Mouse (Mus musculus) liver, embryonic 12.5 days (tissue): ENCODE results near the gene Cyb5d2. TPM values are rescaled to one million over a fixed set of nuclear protein-coding genes. Genes with fewer than 3 reads are reported as not detected.
"Not testable (repeated sequence)": the region's sequence is repeated elsewhere in the genome, so short reads cannot be mapped to it uniquely, and the experiment has no call there.

Experiments used
- ATAC-seq: fragments of 200-750 bp; cut with Nextera tagmentation; 2 replicates; pipeline ENCODE4 v1.8.0; 2017; ENCODE audit warnings: moderate number of reproducible peaks, mild to moderate bottlenecking, moderate library complexity
- H3K27ac ChIP-seq: fragments of 300-500 bp; sonication (generic); 2 replicates; pipeline ENCODE4 v1.5.1; 2016; ENCODE audit warnings: mild to moderate bottlenecking
- H3K27me3 ChIP-seq: fragments of 300-500 bp; sonication (generic); replicated peaks from 2 replicates; pipeline ENCODE4 v1.6.1; 2016; ENCODE audit warnings: mild to moderate bottlenecking, moderate library complexity
- H3K36me3 ChIP-seq: fragments of 300-500 bp; sonication (generic); 2 replicates; pipeline ENCODE4 v1.6.1; 2016; ENCODE audit warnings: mild to moderate bottlenecking, moderate library complexity
- H3K4me1 ChIP-seq: fragments of 300-500 bp; sonication (generic); 2 replicates; pipeline ENCODE4 v1.6.1; 2016
- H3K4me2 ChIP-seq: fragments of 300-500 bp; sonication (generic); 2 replicates; pipeline ENCODE4 v1.6.1; 2016; ENCODE audit warnings: mild to moderate bottlenecking, moderate library complexity
- H3K4me3 ChIP-seq: fragments of 300-500 bp; sonication (generic); 2 replicates; pipeline ENCODE4 v1.5.1; 2016; ENCODE audit warnings: mild to moderate bottlenecking, moderate library complexity
- H3K9ac ChIP-seq: fragments of 300-500 bp; sonication (generic); 2 replicates; pipeline ENCODE4 v1.6.1; 2016; ENCODE audit warnings: mild to moderate bottlenecking, moderate library complexity
- H3K9me3 ChIP-seq: fragments of 300-500 bp; sonication (generic); replicated peaks from 2 replicates; pipeline ENCODE4 v1.6.1; 2016; ENCODE audit warnings: mild to moderate bottlenecking, moderate library complexity
- WGBS: fragments of 180-500 bp; shearing (Covaris S2); methylation state at CpG from one replicate; pipeline ENCODE4 v1.1.7; 2016; ENCODE audit not compliant: insufficient replicate concordance; 5-methylcytosine and 5-hydroxymethylcytosine counted together
- polyA plus RNA-seq: library from polyadenylated mRNA; unstranded; fragments of >200 nt; fragmentation: Nextera tagmentation; extraction: Ambion mirVana; gene quantifications from 2 replicates; pipeline ENCODE4 v1.2.1, GENCODE M21; 2016

Gene Cyb5d2
- polyA plus RNA-seq, 1 experiment from 2014 or later, result 4.9 TPM

DNA sequence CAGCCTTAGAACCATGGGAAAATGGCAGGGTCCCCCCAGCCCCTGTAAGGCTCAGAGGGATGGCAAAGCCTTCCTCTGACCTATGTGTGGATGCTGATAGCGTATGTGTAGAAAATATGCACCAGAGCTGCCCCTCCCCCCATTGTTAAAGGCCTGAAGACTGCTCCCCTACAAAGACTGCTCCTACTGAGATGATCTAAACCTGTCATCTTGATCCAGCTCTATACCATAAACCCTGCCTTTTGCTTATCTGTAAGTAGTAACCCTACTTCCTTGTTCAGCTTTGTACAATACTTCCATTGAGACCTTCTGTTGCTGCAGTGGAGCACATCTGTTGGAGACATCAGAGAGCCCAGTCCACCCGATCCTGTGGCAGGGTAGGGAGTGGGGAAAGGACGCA lies 9.3 kb upstream of the Cyb5d2 start:
- Histone ChIP-seq H3K27me3 (no peaks in the 10 kb centered on the region), H3K4me1 (peaks cover 16% of the 10 kb centered on the region), H3K9me3 (no peaks in the 10 kb centered on the region), H3K9ac (no peak overlapping the region), H3K27ac (no peak overlapping the region), H3K4me3 (no peak overlapping the region), H3K4me2 (no peak overlapping the region), H3K36me3 (no peaks in the 10 kb centered on the region)
- ATAC-seq, result no peak
- WGBS, result 73% methylated on average over 3 of the region's 3 CpGs

DNA sequence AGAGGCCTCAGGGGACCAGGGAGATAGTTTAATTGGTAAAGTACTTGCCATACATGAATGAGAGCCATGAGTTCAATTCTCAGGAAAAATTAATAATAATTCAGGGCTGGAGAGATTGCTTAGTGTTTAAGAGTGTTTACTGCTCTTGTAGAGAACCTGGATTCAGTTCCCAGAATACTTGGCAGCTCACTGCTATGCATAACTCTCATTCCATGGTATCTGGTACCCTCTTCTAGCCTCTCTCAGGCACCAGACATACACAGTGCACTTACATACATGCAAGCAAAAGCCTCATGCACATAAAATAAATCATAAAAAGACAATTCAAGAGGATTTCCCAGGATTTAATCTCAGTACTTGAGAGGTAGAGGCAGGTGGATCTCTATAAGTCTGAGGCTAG lies 8.6 kb upstream of the Cyb5d2 start:
- no peak for ATAC-seq
- H3K4me3 ChIP-seq, result no peak overlapping the region

DNA sequence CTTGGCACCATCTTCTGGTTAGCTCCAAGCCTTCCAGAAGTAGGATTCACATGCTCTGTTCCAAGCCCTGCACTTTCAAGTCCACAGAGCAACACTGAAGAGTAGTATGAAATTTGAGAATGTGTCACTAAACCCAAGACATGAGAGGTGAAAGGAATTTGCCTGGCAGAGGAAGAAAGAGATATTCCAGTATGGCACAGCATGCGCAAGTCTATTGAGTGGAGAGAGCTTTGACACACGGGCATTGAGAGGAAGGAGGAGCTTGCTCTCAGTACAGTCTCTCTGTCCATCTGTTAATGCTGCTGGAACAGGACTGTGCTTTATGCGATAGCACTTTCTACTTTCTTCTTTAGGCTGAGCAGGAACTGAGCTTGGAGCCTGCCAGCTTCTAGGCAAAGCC lies 7.1 kb upstream of the Cyb5d2 start:
- Histone ChIP-seq H3K9ac (no peak overlapping the region), H3K4me2 (no peak overlapping the region), H3K4me1 (peaks cover 21% of the 10 kb centered on the region), H3K27me3 (no peaks in the 10 kb centered on the region), H3K9me3 (no peaks in the 10 kb centered on the region), H3K4me3 (no peak overlapping the region), H3K36me3 (no peaks in the 10 kb centered on the region), H3K27ac (no peak overlapping the region)
- no peak for ATAC-seq
- WGBS, result 83% methylated on average over 3 of the region's 3 CpGs

More for the DNA sequence above, 8.6 kb upstream of the Cyb5d2 start:
- H3K4me1 ChIP-seq, result peaks cover 16% of the 10 kb centered on the region
- no peaks in the 10 kb centered on the region for H3K27me3 ChIP-seq
- H3K9ac ChIP-seq, result no peak overlapping the region
- no peaks in the 10 kb centered on the region for H3K36me3 ChIP-seq
- H3K9me3 ChIP-seq, result no peaks in the 10 kb centered on the region
- H3K4me2 ChIP-seq, result no peak overlapping the region
- no peak overlapping the region for H3K27ac ChIP-seq

DNA sequence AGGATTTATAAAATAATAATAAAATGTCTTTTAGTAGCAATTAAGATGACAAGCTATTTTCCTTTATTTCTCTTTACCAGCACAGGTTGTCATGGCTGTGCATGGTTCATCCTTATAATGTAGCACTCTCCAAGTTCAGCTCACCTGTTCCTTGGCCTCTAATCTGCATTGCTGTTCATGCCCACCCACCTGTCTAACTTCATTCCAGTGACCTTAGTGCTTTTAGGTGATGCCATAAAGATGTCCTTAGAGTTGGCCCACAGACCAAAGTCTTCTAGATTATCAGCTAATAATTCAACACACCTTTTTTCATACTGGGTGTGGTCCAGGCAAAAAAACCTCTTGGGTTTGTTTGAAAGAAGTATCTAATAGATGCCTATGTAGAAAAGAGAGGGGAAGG lies 5.2 kb upstream of the Cyb5d2 start:
- Histone ChIP-seq H3K4me2 (no peak overlapping the region), H3K36me3 (no peaks in the 10 kb centered on the region), H3K4me3 (no peak overlapping the region), H3K9ac (no peak overlapping the region), H3K4me1 (peaks cover 35% of the 10 kb centered on the region), H3K27ac (no peak overlapping the region), H3K27me3 (no peaks in the 10 kb centered on the region), H3K9me3 (no peaks in the 10 kb centered on the region)
- no peak for ATAC-seq

DNA sequence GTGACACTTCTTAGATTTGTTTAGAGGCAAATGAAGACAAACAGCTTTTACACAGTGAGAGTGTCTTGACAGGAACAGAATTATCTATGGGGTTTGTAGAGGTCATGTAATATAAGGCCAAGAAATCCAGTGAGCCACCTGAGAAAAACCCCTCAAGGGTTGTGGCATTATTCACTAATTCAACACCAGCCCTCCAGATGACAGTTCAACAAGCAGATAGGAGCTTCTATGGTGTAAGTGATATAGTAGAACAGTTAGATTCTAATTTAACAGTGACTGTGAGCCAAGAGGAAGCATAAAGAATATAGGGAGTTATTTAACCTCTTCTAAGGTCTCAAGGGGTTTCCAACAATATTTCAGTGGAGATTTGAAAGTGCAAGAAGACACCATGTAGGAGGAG lies 2.2 kb upstream of the Cyb5d2 start:
- Histone ChIP-seq H3K36me3 (no peaks in the 10 kb centered on the region), H3K4me3 (no peak overlapping the region), H3K27me3 (no peaks in the 10 kb centered on the region), H3K9me3 (no peaks in the 10 kb centered on the region), H3K9ac (no peak overlapping the region), H3K4me2 (no peak overlapping the region), H3K4me1 (peaks cover 34% of the 10 kb centered on the region), H3K27ac (no peak overlapping the region)
- ATAC-seq, result no peak

DNA sequence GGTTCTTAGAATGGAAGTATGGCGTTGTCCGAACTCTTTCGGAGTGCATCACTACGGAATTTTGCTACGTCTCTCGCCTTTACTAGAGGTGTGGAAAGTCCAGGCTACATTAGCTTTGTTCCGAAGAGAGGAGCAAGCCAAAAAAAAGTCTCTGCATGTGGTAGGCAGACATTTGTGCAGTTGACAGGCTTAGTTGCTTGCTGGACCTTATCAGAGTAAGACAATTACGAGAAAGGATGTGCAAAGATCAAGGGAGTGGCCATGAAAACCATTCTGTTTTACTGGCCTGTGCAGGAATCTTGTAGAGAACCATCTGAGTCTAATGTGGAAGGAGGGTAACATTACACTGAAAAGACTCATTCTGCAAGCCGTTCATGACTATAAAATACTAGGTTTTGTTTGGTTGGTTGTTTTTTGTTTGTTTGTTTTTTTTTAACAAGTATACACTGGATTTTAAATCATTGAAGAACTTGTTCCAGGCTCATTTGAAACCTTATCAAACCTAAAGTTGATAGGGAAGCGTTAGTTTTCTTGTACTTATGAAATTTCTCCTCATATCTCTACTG lies 914 bp upstream of the Cyb5d2 start:
- WGBS, result 8% methylated on average over 10 of the region's 10 CpGs
- Histone ChIP-seq H3K4me3 (peak overlapping the region; percentile 99), H3K27ac (peak overlapping the region; percentile 89), H3K9ac (peak overlapping the region; percentile 97), H3K9me3 (no peaks in the 10 kb centered on the region), H3K4me1 (peaks cover 34% of the 10 kb centered on the region), H3K4me2 (peak overlapping the region; percentile 92), H3K27me3 (no peaks in the 10 kb centered on the region), H3K36me3 (no peaks in the 10 kb centered on the region)
- ATAC-seq, result no peak

DNA sequence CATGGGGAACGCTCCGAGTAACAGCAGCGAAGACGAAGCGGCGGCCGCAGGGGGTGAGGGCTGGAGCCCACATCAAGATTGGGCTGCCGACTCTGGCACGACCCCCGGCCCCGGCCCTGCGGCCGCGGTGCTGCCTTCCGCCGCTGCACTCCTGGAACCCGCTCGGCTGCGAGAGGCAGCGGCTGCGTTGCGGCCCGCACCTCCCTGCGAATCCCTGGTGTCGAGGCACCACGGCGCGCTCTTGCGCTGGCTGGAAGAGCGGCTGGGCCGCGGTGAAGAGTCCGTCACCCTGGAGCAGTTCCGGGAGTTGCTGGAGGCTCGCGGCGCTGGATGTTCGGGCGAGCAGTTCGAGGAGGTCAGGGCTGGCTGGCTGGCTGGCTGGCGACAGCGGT lies 350 bp upstream of the Cyb5d2 start:
- H3K9me3 ChIP-seq, result no peaks in the 10 kb centered on the region
- 2% methylated on average over 35 of the region's 42 CpGs for WGBS
- H3K27ac ChIP-seq, result peak overlapping the region; percentile 89
- H3K36me3 ChIP-seq, result no peaks in the 10 kb centered on the region
- H3K4me2 ChIP-seq, result peak overlapping the region; percentile 92
- peak overlapping the region; percentile 99 for H3K4me3 ChIP-seq
- no peaks in the 10 kb centered on the region for H3K27me3 ChIP-seq
- ATAC-seq, result peak; percentile 45
- H3K9ac ChIP-seq, result peak overlapping the region; percentile 97
- peaks cover 32% of the 10 kb centered on the region for H3K4me1 ChIP-seq

DNA sequence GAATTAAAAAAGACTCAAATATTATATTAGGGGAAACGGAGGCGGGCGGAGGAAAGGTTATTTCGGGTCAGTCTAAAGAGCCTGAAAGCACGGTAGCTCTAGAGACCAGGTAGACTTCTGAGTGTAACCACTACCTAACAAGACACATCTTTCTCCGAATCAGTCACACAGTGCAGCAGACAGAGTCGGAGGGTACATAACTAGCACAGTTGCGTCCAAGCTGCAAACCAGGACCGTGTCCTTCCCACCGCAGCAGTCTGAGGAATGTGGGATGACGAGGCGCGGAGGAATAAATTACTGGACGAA lies 840 bp downstream of the Cyb5d2 start:
- H3K27me3 ChIP-seq, result no peaks in the 10 kb centered on the region
- peak overlapping the region; percentile 99 for H3K4me3 ChIP-seq
- no peaks in the 10 kb centered on the region for H3K9me3 ChIP-seq
- peak; percentile 18 for ATAC-seq
- H3K4me1 ChIP-seq, result peaks cover 29% of the 10 kb centered on the region
- no peaks in the 10 kb centered on the region for H3K36me3 ChIP-seq
- H3K9ac ChIP-seq, result peak overlapping the region; percentile 97
- peak overlapping the region; percentile 92 for H3K4me2 ChIP-seq
- WGBS, result 9% methylated on average over 14 of the region's 14 CpGs
- H3K27ac ChIP-seq, result peak overlapping the region; percentile 89

DNA sequence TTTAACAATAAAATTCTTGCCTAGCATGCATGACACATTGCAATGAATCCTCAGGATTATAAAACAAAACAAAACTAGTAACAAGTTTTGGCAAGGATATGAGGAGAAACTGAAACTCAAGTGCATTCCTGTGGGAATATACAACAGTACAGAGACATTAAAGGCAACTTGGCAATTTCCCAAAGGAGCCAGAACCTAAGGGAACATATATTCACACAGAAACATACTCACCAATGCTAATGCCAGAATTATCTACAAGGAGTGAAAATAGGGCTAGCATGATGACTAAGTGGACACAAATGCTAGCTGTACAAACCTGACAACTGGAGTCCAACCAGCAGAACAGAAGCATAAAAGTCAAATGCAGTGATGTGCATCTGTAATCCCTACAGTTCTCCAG lies 3.9 kb downstream of the Cyb5d2 start:
- Histone ChIP-seq H3K9me3 (no peaks in the 10 kb centered on the region), H3K9ac (no peak overlapping the region), H3K4me1 (peaks cover 14% of the 10 kb centered on the region; the same call in 1 of the 2 replicates), H3K4me3 (no peak overlapping the region), H3K4me2 (no peak overlapping the region), H3K27ac (no peak overlapping the region), H3K36me3 (no peaks in the 10 kb centered on the region), H3K27me3 (no peaks in the 10 kb centered on the region)
- ATAC-seq, result no peak

DNA sequence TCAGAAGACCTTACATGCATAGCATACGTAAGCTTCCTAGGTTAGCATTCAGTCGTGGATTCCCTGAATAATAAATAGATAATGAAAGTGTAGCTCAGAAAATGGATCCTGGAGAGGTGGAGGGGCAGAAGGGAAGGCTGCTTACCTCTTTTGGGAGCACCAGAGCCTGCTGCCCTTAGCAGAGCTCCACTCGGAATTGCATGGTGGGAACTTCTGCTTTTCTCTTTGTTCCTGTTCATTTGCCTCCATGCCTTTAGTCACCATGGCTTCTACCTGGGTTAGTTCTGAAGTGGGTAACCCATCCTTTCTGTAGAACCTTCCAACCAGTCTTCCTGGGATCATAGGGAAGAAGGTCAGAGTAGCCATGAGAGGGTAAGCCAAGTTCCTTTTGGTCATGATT lies 13.4 kb downstream of the Cyb5d2 start:
- ATAC-seq, result no peak

DNA sequence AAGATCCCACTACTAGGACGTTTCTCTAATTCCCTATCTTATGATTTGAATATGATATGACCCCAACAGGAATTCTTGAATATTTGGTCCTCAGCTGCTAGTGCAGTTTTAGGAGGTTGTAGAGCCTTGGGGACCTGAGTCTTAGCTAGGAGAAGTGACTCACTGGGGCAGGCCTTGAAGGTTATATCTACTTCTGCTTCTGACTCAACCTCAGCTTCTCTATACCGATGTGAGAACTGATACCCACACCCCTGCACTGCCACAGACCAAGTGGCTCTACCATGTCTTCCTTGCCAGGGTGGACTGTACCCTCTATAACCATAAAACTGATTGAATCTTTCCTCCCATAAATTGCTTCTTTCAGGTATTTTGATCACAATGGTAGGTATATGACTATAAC lies 13.8 kb downstream of the Cyb5d2 start:
- Histone ChIP-seq H3K4me1 (no peaks in the 10 kb centered on the region), H3K4me3 (no peak overlapping the region), H3K27ac (no peak overlapping the region), H3K9ac (no peak overlapping the region), H3K36me3 (no peaks in the 10 kb centered on the region), H3K27me3 (no peaks in the 10 kb centered on the region), H3K4me2 (no peak overlapping the region), H3K9me3 (no peaks in the 10 kb centered on the region)
- 43% methylated on average over 2 of the region's 2 CpGs for WGBS
- ATAC-seq, result no peak

More for the DNA sequence above, 13.4 kb downstream of the Cyb5d2 start:
- no peak overlapping the region for H3K27ac ChIP-seq
- H3K4me2 ChIP-seq, result no peak overlapping the region
- H3K36me3 ChIP-seq, result no peaks in the 10 kb centered on the region
- no peak overlapping the region for H3K9ac ChIP-seq
- H3K9me3 ChIP-seq, result no peaks in the 10 kb centered on the region
- no peaks in the 10 kb centered on the region for H3K4me1 ChIP-seq
- H3K4me3 ChIP-seq, result no peak overlapping the region
- no peaks in the 10 kb centered on the region for H3K27me3 ChIP-seq
- 68% methylated on average over 3 of the region's 3 CpGs for WGBS

DNA sequence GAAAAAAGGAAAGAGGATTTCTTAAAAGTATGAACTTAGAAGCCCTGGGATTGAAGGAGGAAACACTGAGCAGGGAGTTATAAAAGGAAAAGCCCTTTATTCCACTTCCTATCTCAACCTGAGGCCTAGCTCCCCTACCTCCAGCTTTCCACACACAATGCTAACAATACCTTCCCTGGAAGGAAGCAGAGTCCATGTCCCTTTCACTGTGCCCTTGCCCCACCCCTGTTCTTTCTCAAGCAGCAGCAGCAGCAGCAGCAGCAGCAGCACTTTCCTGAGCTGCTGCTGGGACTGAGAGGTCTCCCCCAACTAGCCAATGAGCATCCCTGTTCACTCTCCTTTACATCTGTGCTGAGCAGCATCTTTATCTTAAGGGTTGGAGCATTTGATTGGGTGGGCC lies 17.0 kb downstream of the Cyb5d2 start:
- no peak for ATAC-seq
- no peak overlapping the region for H3K9ac ChIP-seq
- no peaks in the 10 kb centered on the region for H3K36me3 ChIP-seq
- H3K27ac ChIP-seq, result no peak overlapping the region
- H3K4me1 ChIP-seq, result no peaks in the 10 kb centered on the region
- H3K4me3 ChIP-seq, result no peak overlapping the region
- H3K4me2 ChIP-seq, result no peak overlapping the region
- H3K27me3 ChIP-seq, result no peaks in the 10 kb centered on the region
- H3K9me3 ChIP-seq, result no peaks in the 10 kb centered on the region

DNA sequence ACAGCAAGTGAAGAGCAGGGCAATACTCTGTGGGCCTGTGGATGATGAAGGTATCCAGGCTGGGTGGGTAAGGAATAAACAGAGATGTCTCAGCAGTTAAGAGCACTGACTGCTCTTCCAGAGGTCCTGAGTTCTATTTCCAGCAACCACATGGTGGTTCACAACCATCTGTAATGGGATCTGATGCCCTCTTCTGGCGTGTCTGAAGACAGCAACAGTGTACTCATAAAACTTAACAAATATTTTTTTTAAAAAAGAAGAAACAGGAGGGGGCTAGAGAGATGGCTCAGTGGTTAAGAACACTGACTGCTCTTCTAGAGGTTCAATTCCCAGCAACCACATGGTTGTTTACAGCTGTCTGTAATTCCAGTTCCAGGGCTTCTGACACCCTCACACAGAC lies 23.3 kb downstream of the Cyb5d2 start:
- 20% methylated on average over 1 of the region's 1 CpGs for WGBS
- H3K27me3 ChIP-seq, H3K4me1 ChIP-seq, H3K9ac ChIP-seq, ATAC-seq, H3K9me3 ChIP-seq, H3K4me2 ChIP-seq, H3K4me3 ChIP-seq, H3K27ac ChIP-seq: not testable (repeated sequence)
- H3K36me3 ChIP-seq, result peaks cover 33% of the 10 kb centered on the region
